Mouse (Mus musculus) embryo, embryonic 10 days (tissue): ENCODE data around the gene Poc1a.

Experiments used
- DNase-seq: peaks from one replicate; pipeline ENCODE4 v3.0.0-alpha.2; 2015; ENCODE audit warnings: low spot score

The Poc1a gene

DNA sequence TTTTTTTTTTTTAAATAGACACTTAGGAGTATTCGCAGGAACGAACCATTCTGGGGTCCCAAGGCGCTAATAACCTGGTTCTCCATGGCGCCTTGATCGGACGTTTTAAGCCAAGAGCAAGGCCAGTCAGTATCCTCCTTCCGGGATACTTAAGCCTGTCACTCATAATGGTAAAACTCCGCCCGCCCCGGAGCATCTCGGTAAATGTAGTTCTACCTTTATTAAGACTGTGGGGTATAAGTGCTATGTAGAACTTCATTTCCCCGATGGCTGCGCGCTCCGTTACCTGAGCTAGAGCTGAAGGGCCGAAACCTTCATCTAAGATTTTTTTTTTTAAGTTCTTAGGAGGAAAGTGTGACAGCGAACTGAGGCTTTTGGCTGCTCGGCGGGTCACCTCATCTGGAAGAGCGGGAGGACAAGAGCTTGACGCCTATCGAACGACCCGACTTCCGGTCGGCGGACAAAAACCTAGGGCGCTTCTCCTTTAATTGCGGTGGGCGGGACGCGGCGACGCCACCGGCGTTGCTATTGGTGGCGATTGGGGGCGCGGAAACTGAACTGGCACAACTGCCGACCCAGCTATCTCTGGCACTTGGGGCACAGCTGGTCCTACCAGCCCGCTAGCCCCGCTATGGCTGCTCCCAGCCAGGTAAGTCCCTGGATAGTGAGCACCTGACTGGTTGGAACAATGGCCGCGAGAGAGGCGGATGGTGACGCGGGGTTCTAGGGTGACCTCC, at the start of gene Poc1a:
Poc1a (plus strand) TSS at position 254 of the 737 bp plus-strand sequence.
- DNase-seq, result peak; percentile 93

DNA sequence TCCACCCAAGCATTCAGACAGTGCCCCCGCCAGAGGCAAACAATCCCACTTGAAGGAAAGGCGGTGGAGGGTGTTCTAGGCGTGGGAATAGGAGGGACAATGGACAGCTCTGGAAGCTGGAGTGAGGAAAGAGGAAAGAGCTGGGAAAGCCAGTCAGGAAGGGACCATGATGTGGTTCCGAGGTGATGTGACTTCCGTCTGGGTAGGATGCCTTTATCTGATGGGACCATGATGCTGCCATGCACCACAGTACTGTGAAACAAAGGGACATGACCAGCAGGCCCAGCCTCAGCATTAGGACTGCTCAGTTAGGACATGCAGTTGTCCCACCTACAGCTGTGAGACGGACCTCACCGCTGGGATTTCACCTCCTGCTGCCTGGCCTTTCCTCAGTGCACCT, 49.6 kb upstream of the Poc1a start:
- DNase-seq, result no peak

DNA sequence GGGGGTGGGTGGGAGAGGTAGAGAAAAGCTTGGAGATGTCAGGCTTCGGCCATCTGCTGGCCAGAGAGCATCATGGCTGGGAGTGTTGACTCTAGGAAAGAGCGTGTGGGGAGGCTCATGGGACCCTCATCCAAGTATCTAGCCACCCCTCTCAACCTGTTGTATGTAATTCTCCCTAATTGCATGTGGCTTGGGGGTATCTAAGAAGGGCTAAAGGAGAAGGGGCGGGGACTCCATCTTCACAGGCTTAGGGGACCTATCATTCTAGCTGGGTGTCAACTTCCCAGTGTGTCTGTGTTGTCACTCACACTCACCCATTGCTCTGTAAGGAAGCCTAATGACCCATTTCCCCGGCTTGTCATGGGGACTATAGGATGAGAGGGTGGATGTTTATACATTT, 49.0 kb upstream of the Poc1a start:
- no peak for DNase-seq

DNA sequence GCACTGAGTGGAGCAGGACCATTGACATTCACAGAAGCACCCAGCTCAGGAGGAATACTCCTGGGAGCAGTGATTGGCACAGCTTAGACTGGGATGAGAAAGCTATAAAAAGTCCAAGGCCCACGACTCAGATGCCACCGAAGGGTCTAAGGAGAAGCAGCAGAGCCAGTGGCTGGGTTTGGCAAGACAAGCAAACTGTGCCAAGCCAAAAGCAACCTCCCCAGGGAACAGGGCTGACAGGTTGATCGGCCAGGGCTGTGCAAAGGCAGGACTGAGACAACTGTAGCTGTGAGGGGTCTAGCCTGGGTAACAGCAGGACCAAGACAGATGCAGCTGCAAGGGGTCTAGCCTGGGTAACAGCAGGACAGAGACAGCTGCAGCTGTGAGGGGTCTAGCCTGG, 47.9 kb upstream of the Poc1a start:
- DNase-seq, result no peak

DNA sequence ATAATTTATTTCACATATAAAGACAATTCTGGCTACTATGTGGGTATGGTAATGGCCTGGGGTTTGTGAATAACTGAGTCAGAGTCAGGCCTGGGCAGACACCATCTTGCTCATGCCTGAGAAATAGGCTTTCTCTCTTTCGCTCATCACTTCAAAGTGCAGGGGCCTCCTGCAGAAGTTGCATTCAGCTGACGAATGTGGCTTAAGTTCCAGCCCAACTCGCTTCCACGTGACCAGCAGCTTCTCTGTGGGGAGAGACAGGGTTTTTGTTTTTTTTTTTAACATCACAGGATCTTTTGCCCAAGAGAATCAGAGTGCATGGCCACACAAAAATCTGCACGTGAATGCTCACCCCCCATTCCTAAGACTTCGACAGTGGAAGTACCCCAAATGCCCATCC, 46.9 kb upstream of the Poc1a start:
- no peak for DNase-seq

DNA sequence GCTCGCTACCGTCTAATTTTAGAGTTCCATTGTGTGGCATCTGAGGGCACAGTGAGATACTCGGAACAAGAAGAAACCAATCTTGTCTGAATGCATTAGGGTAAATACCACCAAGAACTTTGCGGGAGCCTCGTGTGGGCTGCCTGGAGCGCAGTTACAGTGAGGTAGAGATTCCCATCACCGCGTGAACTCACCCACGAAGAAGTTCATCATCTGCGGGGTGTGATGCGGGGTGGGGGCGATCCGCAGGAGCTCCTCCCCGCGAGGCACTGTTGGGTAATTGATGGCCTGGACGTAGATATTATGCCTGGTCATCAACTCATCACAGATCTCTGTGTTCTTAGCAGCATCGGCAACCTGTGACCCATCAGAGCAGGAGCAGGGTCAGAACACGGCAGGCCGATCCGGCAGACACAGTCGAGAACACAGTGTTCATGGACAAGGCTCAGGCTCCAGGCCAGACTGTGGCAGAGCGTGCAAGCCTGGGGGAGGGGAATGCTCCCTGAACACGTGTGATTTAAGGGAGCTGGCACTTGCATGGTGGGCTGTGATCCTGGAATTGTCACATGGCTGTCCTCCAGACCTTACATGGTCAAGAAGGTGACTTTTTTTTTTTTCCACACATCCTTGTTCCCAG, 45.5 kb upstream of the Poc1a start:
- no peak for DNase-seq

DNA sequence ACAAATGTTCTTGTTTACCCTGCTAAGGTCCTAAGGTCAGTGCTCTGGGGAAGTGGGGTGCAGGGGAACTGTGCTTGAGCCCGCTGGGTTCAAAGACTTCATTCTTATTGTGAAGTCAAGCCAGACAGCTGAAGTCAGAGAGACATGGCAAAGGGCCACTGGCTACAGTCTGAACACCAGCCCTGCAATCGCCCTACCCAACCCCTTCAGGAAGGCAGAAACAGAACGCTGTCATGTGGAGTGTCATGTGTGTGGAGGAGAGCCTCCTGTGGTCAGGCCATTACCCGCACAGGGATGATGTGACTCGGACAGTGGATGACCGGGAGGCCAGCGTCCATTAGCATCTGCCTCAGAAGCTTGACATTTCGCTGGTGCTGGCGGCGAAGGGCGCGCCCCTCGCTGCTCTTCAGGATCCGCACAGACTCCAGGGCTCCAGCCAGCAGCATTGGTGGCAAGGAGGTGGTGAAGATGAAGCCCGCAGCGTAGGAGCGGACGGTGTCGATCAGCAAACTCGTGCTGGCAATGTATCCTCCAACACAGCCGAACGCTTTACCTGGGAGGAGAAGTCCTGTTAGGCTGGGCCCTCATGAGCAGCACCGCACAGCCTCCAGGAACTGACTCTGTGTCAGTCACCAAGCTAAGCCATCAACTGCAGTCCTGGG, 44.6 kb upstream of the Poc1a start:
- no peak for DNase-seq

DNA sequence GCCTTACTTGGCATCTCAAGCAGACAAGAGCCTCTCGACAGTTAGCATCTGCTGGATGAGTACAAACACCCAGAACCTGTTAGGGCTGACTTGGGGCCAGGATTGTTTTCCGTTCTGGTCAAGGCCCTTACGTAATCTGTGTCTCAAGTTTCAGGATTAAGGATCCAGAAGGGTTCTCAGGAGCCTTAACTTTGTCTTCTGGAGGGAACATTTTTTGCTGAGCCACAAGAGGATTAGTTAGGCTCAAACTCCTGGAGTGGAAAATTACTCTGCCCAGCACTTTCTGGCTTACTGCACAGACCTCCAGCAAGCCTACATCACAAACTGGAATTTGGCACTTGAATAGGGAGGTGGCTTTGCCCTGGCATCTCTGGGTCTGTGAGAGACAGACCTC, 44.0 kb upstream of the Poc1a start:
- DNase-seq, result no peak

DNA sequence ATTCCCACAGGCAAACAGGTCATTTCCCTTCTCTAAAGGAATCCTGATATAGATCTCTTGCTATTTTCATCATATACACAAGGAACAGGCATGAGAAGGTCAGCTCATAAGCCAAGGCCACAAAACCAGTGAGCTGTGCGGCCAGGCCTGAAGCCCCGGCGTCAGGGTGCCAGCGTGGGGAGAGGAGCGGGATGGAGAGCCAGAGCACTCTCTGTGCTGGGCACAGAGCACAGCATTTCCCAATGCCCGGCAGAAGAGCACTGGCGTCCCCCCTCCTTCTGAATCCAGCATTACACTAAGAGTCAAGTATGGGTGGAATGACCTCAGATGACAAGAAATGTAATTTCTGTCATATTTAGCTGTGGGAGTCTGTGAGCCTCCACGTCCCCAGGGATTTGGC, 43.5 kb upstream of the Poc1a start:
- no peak for DNase-seq

DNA sequence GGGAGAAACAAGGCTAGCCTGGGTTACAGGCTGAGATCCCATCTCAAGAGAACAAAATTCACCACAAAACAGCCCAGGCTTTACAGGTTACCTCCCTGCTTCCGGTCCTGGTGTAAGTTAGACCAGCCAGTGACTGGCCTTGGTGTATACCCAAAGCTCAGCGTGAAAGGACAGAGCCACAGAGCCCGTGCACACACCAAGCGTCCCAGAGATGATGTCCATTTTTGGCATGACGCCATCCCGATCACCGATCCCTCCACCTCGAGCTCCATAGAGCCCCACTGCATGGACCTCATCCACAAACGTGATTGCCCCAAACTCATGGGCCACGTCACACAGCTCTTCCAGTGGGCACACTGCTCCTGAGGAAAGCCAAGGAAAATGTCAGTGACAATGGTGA, 43.0 kb upstream of the Poc1a start:
- no peak for DNase-seq

DNA sequence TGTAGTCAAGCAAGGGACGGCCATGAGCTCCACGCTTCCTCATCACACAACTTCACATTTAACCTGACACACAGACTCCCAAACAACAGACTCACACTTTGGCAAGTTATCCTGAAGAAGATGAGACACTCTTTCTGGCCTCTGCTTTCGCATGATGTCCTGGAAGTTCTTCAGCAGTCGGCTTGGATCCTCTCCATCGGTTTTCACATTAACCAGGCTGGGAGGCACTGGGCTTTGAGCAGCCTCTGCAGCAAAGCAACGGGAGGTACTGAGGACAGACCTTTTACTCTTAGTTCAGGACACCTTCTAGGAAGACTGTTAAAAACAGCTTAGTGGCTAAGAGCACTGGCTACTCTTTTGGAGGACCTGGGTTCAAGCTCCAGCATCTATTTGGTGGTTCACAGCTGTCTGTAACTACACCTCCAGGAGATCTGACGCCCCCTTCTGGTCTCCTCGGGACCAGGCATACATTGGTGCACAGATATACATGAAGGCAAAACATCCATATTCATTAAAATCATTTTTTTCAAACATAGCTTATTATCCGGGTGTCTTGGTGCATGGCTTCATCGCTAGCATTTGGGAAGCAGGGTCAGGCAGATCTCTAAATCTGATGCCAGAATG, 39.2 kb upstream of the Poc1a start:
- DNase-seq, result no peak

DNA sequence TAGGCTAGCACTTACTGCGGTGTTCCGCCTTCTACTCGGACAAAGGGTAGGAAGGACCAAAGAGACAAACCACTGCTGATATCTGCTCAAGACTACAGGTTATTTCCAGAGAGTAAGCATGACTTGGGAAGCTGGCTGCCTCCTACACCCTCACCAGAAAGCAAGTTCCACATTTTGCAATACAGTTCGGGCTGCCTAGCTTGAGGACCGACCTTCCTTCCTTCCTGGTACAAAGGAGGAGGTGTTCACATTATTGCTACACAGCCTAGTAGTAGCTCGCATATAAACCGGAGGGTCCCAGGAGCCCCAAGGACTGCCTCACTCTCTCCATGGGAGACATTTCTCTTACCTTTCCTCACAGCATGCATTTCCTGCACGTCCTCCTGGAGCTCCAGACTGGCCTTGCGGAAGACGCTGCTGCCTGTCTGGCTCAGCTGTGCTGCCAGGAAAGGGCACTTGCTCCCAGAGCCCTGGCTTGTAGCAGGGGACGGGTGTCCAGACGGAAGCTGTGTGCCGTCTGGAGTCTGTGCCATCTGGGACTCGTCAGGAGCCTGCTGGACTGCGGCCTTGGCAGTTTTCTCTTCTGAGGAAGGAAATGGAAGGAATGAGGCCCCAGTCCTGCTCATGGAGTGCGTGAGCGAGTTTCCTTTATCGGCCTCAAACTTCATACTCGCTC, 37.9 kb upstream of the Poc1a start:
- DNase-seq, result no peak

DNA sequence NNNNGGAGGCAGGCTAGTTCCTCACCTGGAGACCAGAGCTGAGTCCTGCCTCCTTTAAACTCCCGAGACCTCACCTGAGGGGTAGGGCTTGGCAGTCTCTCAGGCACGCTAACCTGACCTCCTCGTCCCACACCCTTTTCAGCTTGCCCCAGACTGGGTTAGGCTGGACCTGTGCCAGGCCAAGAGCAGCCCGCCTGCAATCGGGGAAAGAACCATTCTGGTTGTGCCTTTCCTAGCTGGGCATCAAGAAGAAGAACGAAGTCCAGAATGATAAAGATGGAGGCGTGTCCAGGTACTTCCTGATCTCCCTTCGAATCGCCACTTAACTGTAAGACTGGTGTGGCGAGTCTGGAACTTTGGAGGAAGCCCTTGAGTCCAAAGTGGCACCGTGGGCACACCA, 31.3 kb upstream of the Poc1a start:
- no peak for DNase-seq

DNA sequence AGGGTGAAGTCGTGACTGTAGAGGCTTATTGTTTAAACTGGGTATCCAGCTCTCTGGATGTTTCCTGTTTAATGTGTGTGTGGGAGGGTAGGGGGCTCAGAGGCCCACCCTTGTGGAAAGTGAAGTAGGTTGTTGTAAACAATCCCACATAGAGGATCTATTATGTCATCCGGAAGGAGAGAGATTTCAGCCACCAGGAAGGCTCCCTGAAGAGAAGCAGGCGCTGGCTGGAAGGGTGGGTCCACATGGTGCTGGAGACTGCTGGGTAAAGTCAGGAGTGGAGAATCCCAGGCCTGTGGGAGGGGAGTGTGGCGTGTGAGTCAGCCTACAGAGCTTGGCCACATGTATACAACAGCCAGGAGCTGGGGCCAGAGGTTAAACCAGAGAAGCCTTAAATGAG, 30.6 kb upstream of the Poc1a start:
- DNase-seq, result no peak

DNA sequence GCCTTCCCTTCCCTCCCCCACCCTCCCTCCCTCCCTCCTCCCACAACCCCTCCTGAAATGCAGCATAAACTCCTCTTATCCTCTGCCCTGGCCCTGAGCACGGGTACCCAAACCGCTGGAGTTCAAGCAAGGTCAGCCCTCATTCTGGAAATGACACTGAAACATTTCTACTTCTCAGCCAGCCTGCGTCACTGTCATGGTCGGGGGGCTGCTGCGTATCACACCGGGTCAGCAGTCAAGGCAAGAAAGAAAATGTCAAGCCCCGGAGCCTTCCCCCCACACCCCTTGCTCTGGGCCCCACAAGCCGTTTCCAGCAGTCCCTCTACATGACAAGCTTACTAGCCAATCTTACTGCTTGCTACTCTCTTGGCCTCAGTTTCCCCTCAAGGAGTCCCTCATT, 29.8 kb upstream of the Poc1a start:
- DNase-seq, result no peak

DNA sequence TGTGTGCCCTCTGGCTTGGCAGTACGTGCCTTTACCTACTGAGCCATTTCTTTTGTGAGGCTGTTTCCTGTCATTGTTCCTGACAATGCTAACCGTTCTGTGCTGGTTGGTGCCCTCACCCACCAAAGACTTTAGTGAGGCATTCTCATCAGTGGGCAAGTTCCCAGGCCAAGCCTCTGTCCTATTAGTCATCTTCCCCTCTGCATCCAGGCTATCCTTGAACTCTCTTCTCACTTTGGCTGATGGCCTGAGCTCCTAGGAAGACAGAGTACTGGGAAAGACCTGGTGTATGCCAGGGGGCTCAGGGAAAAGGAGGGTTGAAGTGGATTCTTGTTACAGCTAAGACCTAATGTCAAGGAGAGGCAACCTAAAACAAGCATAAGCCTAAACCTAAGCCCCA, 26.9 kb upstream of the Poc1a start:
- DNase-seq, result no peak

DNA sequence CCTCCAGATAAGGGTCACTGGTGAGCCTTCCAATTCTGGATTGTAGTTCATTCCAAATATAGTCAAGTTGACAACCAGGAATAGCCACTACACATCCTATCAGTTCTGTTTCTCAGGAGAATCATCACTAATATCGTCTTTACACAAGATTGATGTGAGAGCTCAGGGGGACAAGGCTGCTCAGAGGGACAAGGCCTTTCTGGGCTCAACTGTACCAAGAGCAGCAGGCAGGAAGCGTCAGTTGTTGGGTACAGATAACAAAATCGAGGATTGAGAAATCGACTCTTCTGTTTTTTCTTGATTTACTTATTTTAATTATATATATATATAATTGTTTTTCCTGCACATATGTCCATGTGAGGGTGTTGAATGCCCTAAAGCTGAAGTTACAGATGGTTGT, 22.4 kb upstream of the Poc1a start:
- no peak for DNase-seq

DNA sequence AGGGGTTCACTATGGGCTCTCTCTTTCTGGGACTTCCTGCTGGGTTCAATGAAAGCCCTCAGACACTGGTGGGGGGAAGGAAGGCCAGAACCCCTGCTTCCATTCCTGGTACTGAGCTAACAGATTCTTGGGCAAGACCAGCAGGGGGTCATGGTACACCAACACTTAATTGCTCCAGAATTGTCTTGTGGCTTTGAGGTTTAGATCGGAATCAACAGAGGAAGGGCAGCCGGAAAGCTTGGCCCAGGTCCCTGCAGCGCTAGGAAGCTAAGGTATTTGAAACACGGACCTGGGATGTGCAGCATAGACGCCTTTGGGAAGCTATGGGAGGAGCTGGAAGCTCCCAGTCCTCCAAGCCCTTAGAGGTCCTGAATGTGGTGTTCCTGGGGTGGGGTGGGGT, 21.9 kb upstream of the Poc1a start:
- no peak for DNase-seq

DNA sequence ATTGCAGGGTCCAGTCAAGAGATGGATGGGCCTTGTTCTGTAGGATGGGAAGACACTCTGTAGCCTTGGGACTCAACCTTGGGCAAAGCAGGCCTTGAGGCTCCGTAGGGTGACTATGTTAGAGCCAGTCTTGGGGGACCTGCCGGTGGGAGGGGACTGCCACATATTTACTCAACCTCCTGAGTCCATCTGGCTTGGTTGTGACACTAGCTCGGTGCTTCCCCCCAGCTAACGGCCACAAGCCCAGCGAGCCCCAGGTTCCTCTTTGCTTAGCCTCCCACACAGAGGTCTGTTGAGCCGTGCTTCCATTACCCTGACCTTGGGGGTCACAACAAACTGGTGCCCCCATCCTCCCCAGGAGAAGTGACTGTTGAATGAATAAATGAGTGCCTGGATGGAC, 19.8 kb upstream of the Poc1a start:
- no peak for DNase-seq

DNA sequence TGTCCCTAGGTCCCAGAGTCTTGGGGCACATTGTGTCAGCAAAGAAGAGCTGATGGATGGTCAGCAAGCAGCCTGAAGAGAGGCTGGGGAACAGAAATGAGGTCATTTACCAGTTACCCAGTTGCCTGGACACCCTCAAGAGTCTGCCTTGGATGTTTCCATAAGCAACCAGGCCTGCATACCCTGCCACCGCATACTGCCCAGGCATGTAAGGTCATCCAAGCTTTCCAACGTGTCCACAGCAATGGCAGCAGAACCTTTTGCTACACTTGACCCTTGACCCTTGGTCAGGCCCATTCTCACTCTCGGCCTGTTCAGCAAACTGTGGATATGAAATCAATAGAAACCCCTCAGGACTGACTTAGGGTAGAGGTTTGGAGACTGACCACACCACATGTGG, 19.4 kb upstream of the Poc1a start:
- DNase-seq, result no peak

DNA sequence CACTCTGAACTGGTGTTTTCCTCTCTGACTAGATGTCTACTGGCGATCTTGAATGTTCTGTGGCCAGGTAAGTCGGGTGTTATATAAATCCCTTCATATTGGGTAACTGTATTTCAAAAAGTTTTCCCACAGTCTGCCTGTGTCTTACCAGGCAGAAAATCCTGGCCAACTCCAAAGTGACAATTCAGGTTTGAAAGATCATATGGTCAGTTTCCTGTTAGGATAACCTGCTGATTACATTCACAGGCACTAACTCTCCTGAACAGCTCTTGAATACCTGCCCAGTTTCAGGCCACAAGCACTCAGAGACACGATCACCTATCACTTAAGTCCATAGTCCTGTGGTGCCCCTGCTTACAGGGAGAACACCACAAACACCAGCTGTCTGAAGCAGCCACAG, 18.8 kb upstream of the Poc1a start:
- DNase-seq, result no peak

DNA sequence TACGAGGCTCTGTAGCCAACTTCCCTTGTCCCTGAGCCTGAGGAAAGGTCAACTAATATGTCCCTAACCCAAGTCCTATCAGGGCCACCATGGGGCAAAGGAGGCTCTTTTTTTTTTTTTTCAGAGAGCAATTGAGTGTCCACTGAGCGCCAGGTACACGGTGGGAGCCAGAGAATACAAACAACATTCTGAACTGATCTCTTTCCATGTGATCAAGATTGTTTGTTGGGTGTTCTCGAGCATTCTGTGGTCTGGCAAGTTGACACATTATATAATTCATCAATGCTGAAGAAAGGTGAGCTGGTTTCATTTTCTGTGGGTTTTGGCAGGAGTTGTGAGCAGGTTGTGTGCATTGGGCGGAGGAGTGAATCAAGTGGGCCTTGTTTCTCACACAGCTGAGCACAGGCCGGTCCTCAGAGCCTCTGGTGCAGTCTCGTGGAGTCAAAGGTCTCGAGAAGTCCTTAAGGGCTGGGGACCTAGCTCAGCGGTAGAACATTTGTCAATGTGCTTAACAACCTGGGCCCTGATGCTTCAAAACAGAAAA, 17.4 kb upstream of the Poc1a start:
- no peak for DNase-seq
